Mouse (Mus musculus) stomach, embryonic 16.5 days (tissue): ENCODE data around the gene St6galnac6. TPM values are rescaled to one million over a fixed set of nuclear protein-coding genes. Genes with fewer than 3 reads are reported as not detected.

Experiments
- ATAC-seq: fragments of 200-750 bp; cut with Nextera tagmentation; 2 replicates; pipeline ENCODE4 v1.8.0; 2017; ENCODE audit warnings: moderate number of reproducible peaks, moderate TSS enrichment; ENCODE audit not compliant: insufficient read depth, low FRiP score
- H3K27ac ChIP-seq: fragments of 300-500 bp; sonication (generic); 2 replicates; pipeline ENCODE4 v1.5.1; 2014; ENCODE audit warnings: low read length
- H3K27me3 ChIP-seq: fragments of 300-500 bp; sonication (generic); 2 replicates; pipeline ENCODE4 v1.6.1; 2014; ENCODE audit warnings: low read length, control low read depth, mixed read lengths; ENCODE audit not compliant: control insufficient read depth, insufficient read depth
- H3K36me3 ChIP-seq: fragments of 300-500 bp; sonication (generic); 2 replicates; pipeline ENCODE4 v1.6.1; 2014; ENCODE audit warnings: low read length; ENCODE audit not compliant: control insufficient read depth, insufficient read depth
- H3K4me1 ChIP-seq: fragments of 300-500 bp; sonication (generic); 2 replicates; pipeline ENCODE4 v1.6.1; 2014; ENCODE audit warnings: low read length, control low read depth, mixed read lengths; ENCODE audit not compliant: control insufficient read depth, insufficient read depth
- H3K4me2 ChIP-seq: fragments of 300-500 bp; sonication (generic); 2 replicates; pipeline ENCODE4 v1.6.1; 2014; ENCODE audit warnings: low read depth, low read length, mixed read lengths
- H3K4me3 ChIP-seq: fragments of 300-500 bp; sonication (generic); replicated peaks from 2 replicates; pipeline ENCODE4 v1.5.1; 2014; ENCODE audit warnings: mild to moderate bottlenecking, low read length
- H3K9ac ChIP-seq: fragments of 300-500 bp; sonication (generic); 2 replicates; pipeline ENCODE4 v1.6.1; 2014; ENCODE audit warnings: low read length
- H3K9me3 ChIP-seq: fragments of 300-500 bp; sonication (generic); replicated peaks from 2 replicates; pipeline ENCODE4 v1.6.1; 2016; ENCODE audit warnings: low read length, control low read depth; ENCODE audit not compliant: control insufficient read depth
- WGBS: fragments of 180-500 bp; shearing (Covaris S2); extraction: QIAGEN DNeasy Blood & Tissue Kit; methylation state at CpG from one replicate; pipeline ENCODE4 v1.1.7; 2014; 5-methylcytosine and 5-hydroxymethylcytosine counted together
- polyA plus RNA-seq: library from polyadenylated mRNA; unstranded; fragments of >200 nt; fragmentation: Nextera tagmentation; extraction: Ambion mirVana; gene quantifications from 2 replicates; pipeline ENCODE4 v1.2.1, GENCODE M21; 2015

Gene St6galnac6
- polyA plus RNA-seq, 1 experiment from 2014 or later = 18.5 TPM

DNA sequence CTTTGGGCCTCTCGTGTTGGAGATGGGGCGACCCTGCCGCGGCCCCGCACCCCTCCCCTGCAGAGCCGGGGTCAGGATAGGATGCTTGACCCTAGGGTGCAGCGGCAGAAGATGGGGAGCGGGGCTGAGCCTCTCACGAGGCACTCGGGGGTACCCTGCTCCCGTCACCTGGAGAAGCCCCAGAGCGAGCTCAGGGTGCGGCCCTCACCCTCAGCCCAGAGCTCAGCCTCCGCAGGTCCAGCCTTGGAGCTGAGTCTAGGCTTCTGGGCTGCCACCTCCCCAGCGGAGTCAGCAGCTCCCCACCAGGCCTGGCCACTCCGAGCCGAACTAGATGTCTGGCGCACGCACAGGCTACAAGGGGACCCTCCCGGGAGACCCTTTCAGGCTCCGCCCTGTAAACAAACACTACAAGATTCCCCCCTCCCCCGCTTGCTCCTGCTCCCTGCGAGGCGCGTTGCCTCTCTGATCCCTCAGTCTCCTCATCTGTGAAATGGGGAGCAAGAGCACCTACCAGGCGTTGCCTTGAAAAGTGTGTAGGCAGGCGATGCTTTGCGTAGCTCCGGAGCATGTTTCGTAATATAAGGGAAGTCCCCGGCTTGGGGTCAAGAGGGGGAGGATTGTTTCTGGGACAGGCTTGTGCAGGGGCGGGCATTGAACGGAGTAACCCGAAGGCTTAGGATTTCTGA, 7.9 kb downstream of the St6galnac6 start:
- peak overlapping the region; percentile 71 for H3K4me3 ChIP-seq
- peak overlapping the region; percentile 10; the same call in 1 of the 2 replicates for H3K27ac ChIP-seq
- no peaks in the 10 kb centered on the region for H3K36me3 ChIP-seq
- no peaks in the 10 kb centered on the region for H3K9me3 ChIP-seq
- WGBS = 5% methylated on average over 34 of the region's 34 CpGs
- peaks cover 28% of the 10 kb centered on the region for H3K4me1 ChIP-seq
- peak overlapping the region; percentile 86 for H3K9ac ChIP-seq
- no peaks in the 10 kb centered on the region; the same call in 1 of the 2 replicates for H3K27me3 ChIP-seq
- H3K4me2 ChIP-seq = peak overlapping the region; percentile 84
- peak; percentile 49; the same call in 1 of the 2 replicates for ATAC-seq

DNA sequence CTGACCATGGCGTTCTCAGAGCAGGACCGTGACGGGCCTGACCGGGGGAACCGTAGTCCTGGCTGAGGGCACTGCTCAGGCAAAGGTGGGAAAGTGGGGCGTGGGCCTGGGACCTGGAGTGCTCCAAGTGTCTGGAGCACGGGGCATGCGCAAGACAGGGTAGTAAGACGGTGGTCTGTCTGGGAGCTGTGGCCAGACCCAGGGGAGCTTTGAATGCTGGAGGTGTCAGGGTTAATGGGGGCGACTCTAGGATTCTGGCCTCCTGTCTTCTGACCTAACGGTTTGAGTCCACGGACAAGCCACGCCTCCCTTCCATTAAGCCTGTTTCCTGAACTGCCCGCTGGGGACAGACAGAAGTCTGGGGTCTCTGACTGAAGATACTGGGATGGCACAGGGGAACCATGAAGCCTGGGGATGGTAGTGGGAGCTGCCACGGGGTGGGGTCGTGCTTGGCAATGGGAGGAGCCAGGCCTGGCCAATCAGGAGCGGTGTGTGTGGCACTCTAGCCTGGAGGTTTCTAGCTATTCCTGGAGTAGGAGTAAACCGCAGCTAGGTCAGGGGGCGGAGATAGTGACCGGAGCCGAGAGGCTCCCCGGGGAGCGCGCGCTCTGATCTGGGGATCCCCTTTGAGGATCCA, 8.8 kb downstream of the St6galnac6 start:
- WGBS = 8% methylated on average over 25 of the region's 25 CpGs
- Histone ChIP-seq H3K36me3 (no peaks in the 10 kb centered on the region), H3K9ac (peak overlapping the region; percentile 86), H3K4me3 (peak overlapping the region; percentile 71), H3K27me3 (no peaks in the 10 kb centered on the region; the same call in 1 of the 2 replicates), H3K4me1 (peaks cover 28% of the 10 kb centered on the region), H3K27ac (peak overlapping the region; percentile 43; the same call in 1 of the 2 replicates), H3K9me3 (no peaks in the 10 kb centered on the region), H3K4me2 (peak overlapping the region; percentile 84)
- ATAC-seq = peak; percentile 66

DNA sequence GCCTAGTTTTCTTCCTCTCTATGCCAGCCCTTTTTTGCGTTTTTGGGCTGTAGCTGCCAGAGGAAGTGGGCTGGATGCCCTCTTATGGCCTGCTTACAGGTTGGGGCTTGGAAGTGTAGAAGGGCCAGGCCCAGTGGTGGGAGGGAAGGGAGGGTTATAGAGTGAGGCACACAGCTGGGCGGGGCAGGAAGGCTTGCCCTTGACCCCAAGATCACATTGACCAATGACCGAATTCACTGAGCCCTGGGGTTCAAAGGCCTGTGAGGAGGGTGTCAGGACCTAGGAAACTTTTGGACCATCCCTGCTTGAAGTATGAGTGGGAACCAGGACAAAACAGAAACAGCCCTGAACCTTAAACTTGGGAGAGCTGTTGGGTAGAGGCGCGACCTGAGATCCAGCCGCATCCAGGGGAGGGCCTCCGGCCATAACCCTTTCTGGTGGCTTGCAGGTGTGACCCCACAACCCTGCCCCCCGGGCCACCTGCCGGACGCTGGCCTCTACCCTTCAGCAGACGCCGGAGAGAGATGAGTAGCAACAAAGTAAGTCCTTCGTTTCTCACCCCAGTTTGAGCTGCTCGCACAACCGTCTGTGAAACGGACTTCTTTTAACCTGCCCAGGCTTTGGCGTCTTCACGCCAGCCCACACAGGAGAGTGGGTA, 9.4 kb downstream of the St6galnac6 start:
- Histone ChIP-seq H3K4me2 (peak overlapping the region; percentile 84), H3K36me3 (no peaks in the 10 kb centered on the region), H3K9me3 (no peaks in the 10 kb centered on the region), H3K27ac (peak overlapping the region; percentile 43; the same call in 1 of the 2 replicates), H3K27me3 (no peaks in the 10 kb centered on the region; the same call in 1 of the 2 replicates), H3K4me1 (peaks cover 28% of the 10 kb centered on the region), H3K4me3 (peak overlapping the region; percentile 71), H3K9ac (peak overlapping the region; percentile 86)
- WGBS = 46% methylated on average over 18 of the region's 18 CpGs
- no peak for ATAC-seq

DNA sequence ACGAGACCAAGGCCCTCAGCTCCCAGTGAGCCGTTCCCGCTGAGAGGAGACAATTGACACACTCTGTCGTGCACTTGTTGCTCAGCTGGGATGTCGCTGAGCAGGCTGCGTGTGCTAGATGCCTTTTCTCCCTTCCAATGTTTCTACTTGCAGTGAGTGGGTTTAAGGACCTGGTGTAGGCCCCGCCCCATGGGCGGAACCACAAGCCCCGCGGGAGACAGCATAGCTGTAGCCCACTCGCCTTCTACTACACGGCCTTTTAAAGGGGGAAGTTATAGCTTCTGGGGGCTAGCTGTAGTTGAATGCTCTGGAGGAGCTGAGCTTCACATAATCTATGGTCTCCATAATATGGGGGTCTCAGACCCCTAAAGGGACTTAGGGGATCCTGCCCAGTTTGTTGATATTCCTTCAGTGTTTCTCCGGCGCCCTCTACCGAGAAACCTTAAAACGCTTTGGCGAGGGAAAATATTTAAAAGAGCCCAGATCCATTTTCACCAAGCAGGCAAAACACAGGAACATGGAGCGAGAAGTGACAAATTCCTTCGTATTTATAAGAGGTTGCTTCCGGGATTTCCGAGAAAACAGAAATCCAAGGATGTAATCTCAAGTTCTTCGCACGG, 11.2 kb downstream of the St6galnac6 start:
- 12% methylated on average over 23 of the region's 23 CpGs for WGBS

DNA sequence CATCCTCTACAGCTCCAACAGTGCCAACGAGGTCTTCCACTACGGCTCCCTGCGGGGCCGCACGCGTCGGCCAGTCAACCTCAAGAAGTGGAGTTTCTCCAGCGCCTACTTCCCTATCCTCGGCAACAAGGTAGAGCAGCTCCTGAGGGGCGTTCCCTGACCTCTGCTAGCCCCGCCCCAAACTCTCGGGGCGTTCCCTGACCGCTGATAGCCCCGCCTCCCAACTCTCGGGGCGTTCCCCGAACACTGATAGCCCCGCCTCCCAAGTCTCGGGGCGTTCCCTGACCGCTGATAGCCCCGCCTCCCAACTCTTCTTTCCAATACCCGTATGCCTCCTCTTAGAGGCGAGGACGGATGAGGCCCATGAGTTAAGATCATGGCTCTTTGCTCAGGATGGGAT, 12.8 kb downstream of the St6galnac6 start:
- H3K4me1 ChIP-seq = peaks cover 28% of the 10 kb centered on the region
- H3K4me2 ChIP-seq = no peak overlapping the region
- no peak for ATAC-seq
- no peak overlapping the region for H3K4me3 ChIP-seq
- H3K27ac ChIP-seq = no peak overlapping the region
- H3K27me3 ChIP-seq = no peaks in the 10 kb centered on the region; the same call in 1 of the 2 replicates
- 69% methylated on average over 26 of the region's 26 CpGs for WGBS
- 0 out of 2 replicates have a peak, but pooled peaks cover 2% of the 10 kb centered on the region for H3K36me3 ChIP-seq
- no peak overlapping the region for H3K9ac ChIP-seq
- no peaks in the 10 kb centered on the region for H3K9me3 ChIP-seq

More for the DNA sequence above, 11.2 kb downstream of the St6galnac6 start:
- H3K4me3 ChIP-seq = peak overlapping the region; percentile 44
- no peaks in the 10 kb centered on the region for H3K9me3 ChIP-seq
- H3K4me1 ChIP-seq = peaks cover 28% of the 10 kb centered on the region
- peak overlapping the region; percentile 50 for H3K4me2 ChIP-seq
- peak overlapping the region; percentile 47 for H3K9ac ChIP-seq
- no peak for ATAC-seq
- H3K36me3 ChIP-seq = no peaks in the 10 kb centered on the region
- peak overlapping the region; percentile 30; the same call in 1 of the 2 replicates for H3K27ac ChIP-seq
- no peaks in the 10 kb centered on the region; the same call in 1 of the 2 replicates for H3K27me3 ChIP-seq

DNA sequence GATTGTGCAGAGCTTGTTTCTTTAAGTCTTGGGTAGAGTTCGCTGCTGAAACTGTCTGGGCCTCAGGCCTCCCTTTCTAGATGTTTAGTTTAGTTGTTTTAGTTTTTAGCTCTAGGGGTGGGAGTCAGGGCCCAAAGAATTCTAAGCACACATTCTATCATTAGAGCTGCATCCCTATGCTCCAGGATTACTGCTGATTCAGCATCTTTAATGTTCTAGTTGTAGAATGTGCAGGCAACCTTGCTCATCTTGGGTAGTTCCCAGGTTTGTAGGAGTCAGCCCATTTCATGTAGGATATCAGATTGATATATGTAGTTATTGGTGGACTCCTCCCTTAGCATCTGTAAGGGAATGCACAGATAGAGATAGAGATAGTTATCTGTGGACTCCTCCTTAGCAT, 17.6 kb downstream of the St6galnac6 start:
- H3K27me3 ChIP-seq = no peaks in the 10 kb centered on the region
- H3K36me3 ChIP-seq = 0 out of 2 replicates have a peak, but pooled peaks cover 6% of the 10 kb centered on the region
- 81% methylated on average over 1 of the region's 1 CpGs for WGBS
- no peak overlapping the region for H3K4me2 ChIP-seq
- no peaks in the 10 kb centered on the region; the same call in 1 of the 2 replicates for H3K9me3 ChIP-seq
- H3K4me1 ChIP-seq = peaks cover 24% of the 10 kb centered on the region
- no peak overlapping the region for H3K9ac ChIP-seq
- no peak for ATAC-seq
- H3K4me3 ChIP-seq = no peak overlapping the region
- no peak overlapping the region for H3K27ac ChIP-seq

DNA sequence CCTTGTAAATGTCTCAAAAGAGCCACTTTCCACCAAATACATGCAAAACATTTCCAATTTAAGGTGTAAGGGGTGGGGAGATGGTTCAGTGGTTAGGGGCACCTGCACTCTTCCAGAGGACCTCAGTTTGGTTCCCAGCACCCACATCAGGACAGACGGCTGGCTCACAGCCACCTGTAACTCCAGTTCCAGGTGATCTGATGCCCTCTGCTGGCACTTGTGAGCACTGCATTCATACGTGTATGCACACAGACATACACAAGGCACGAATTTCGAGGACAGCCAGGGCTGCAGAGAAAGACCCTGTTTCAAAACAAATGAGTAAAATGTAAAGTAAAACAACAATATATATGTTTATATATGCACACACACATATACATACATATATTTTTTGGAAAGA, 18.1 kb downstream of the St6galnac6 start:
- no peak for ATAC-seq
- H3K4me2 ChIP-seq = no peak overlapping the region
- H3K36me3 ChIP-seq = 0 out of 2 replicates have a peak, but pooled peaks cover 6% of the 10 kb centered on the region
- H3K4me1 ChIP-seq = peaks cover 24% of the 10 kb centered on the region
- H3K9me3 ChIP-seq = no peaks in the 10 kb centered on the region; the same call in 1 of the 2 replicates
- no peaks in the 10 kb centered on the region for H3K27me3 ChIP-seq
- WGBS = 93% methylated on average over 4 of the region's 4 CpGs
- H3K27ac ChIP-seq = no peak overlapping the region
- H3K9ac ChIP-seq = no peak overlapping the region
- no peak overlapping the region for H3K4me3 ChIP-seq

DNA sequence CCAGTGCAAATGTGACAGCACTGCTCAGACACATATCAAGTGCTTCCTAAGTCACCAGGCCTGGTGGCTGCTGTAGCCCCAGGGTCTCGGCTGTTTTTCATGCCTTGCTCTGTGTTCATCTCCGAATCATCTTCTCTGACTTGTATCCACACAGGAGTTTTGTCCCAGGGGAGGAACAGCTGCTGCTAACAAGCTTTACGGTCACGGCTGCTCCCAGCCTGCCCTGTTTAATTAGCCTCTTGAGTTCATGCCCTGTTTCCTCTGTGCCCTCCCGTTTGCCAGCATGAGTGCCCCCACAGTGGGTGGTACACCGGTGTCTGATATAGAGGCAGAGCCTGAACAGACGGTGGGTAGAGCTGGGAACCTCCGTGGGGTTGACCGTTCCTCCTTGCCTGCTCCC, 18.5 kb downstream of the St6galnac6 start:
- H3K36me3 ChIP-seq = 0 out of 2 replicates have a peak, but pooled peaks cover 6% of the 10 kb centered on the region
- no peak overlapping the region for H3K27ac ChIP-seq
- H3K9me3 ChIP-seq = no peaks in the 10 kb centered on the region; the same call in 1 of the 2 replicates
- H3K9ac ChIP-seq = no peak overlapping the region
- no peak overlapping the region for H3K4me3 ChIP-seq
- 82% methylated on average over 9 of the region's 9 CpGs for WGBS
- ATAC-seq = no peak
- H3K4me2 ChIP-seq = no peak overlapping the region
- H3K27me3 ChIP-seq = no peaks in the 10 kb centered on the region
- peaks cover 24% of the 10 kb centered on the region for H3K4me1 ChIP-seq
